Mouse (Mus musculus) ES-E14 (cell line): Measurements from ENCODE around the gene Fam169a. TPM values are rescaled to one million over a fixed set of nuclear protein-coding genes. Genes with fewer than 3 reads are reported as not detected.

ENCODE experiments used
- DNase-seq: peaks from one replicate; pipeline ENCODE4 v3.0.0-alpha.2; 2013; ENCODE audit warnings: low read depth, low spot score
- H3K27ac ChIP-seq: 2 replicates; pipeline ENCODE4 v1.5.1; 2012; ENCODE audit warnings: low read depth, mild to moderate bottlenecking, low read length, moderate library complexity, mixed read lengths; ENCODE audit not compliant: poor library complexity, insufficient read depth, severe bottlenecking
- H3K36me3 ChIP-seq: 2 replicates; pipeline ENCODE4 v1.6.1; 2012; ENCODE audit warnings: mild to moderate bottlenecking, low read length, moderate library complexity, mixed read lengths; ENCODE audit not compliant: control insufficient read depth, poor library complexity, insufficient read depth, severe bottlenecking
- H3K4me1 ChIP-seq, 2 experiments: fragments of 150-350 bp in 1 of 2; sonication (generic) in 1 of 2; 2 replicates each; pipeline ENCODE4 v1.6.1; 2012; ENCODE audit warnings: low read length in 2 of 2, mild to moderate bottlenecking in 1 of 2, mixed read lengths in 1 of 2; ENCODE audit not compliant: control insufficient read depth in 2 of 2, insufficient read depth in 2 of 2, poor library complexity in 1 of 2
- H3K4me3 ChIP-seq, 2 experiments: fragments of 150-350 bp in 1 of 2; sonication (generic) in 1 of 2; 2 replicates each; pipeline ENCODE4 v1.5.1; 2012; ENCODE audit warnings: low read length in 2 of 2, low read depth in 1 of 2, mild to moderate bottlenecking in 1 of 2, mixed read lengths in 1 of 2; ENCODE audit not compliant: insufficient read depth in 1 of 2, poor library complexity in 1 of 2, severe bottlenecking in 1 of 2
- H3K9ac ChIP-seq: 2 replicates; pipeline ENCODE4 v1.6.1; 2012; ENCODE audit warnings: low read depth, mild to moderate bottlenecking, low read length, mixed read lengths; ENCODE audit not compliant: poor library complexity, insufficient read depth, severe bottlenecking
- H3K9me3 ChIP-seq: fragments of 150-350 bp; sonication (generic); 2 replicates; pipeline ENCODE4 v1.6.1; 2012; ENCODE audit warnings: low read depth, mild to moderate bottlenecking, low read length; ENCODE audit not compliant: control insufficient read depth, insufficient read depth
- CHD2 ChIP-seq: IDR thresholded peaks from 2 replicates; pipeline ENCODE4 v1.6.1; 2014; ENCODE audit warnings: mild to moderate bottlenecking, low read depth, low read length, inconsistent platforms
- HCFC1 ChIP-seq: IDR thresholded peaks from 2 replicates; pipeline ENCODE4 v1.6.1; 2012; ENCODE audit warnings: low read length, inconsistent platforms, borderline replicate concordance; ENCODE audit not compliant: insufficient read depth
- MAFK ChIP-seq: IDR thresholded peaks from 2 replicates; pipeline ENCODE4 v1.6.1; 2014; ENCODE audit warnings: mild to moderate bottlenecking, low read depth, low read length, inconsistent platforms; ENCODE audit not compliant: insufficient read depth
- ZC3H11A ChIP-seq: IDR thresholded peaks from 2 replicates; pipeline ENCODE4 v1.6.1; 2012; ENCODE audit warnings: low read depth, mild to moderate bottlenecking, inconsistent platforms, low read length, borderline replicate concordance
- ZNF384 ChIP-seq: IDR thresholded peaks from 2 replicates; pipeline ENCODE4 v1.6.1; 2012; ENCODE audit warnings: low read depth, low read length, inconsistent platforms
- in situ Hi-C, 2 experiments: fragments of 600-800 bp; cut with MboI; formaldehyde crosslinking; loops; one replicate each; pipeline ENCODE4 v1.15.1; 2025; ENCODE audit warnings: low sequenced_read_pairs in 2 of 2, inconsistent platforms in 1 of 2; ENCODE audit not compliant: unreplicated experiment in 2 of 2
- total RNA-seq: library from RNA; depleted of rRNA; stranded (reverse); fragments of 300-350 nt; gene quantifications from 2 replicates; pipeline ENCODE4 v1.2.3, GENCODE M21; 2012

Fam169a gene
- total RNA-seq, 1 experiment, result 63.4 TPM

DNA sequence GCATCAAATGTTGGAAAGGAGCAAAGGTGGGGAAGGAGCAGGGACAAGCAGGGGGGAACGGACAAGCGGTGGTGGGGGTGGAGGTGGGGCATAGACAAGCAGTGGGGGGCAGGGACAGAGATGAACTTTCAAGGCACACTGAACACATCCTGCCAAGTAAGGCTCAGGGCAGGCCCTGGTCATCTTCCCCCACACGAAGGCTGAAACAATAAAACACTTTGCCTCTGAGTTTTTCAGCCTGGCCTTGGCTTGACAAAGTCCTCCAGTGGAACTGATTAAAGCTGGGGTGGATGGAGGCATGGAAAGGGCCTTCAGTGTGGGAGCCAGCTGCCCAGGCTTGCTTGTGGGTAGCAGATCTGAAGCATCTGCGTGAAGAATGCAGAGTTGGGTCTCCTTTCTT lies 9.3 kb upstream of the Fam169a start:
- Histone ChIP-seq H3K9ac (no peak overlapping the region), H3K4me3 (no peak overlapping the region), H3K27ac (no peak overlapping the region), H3K9me3 (no peaks in the 10 kb centered on the region), H3K4me1 (peaks cover 0 to 4% of the 10 kb centered on the region in 2 experiments; a peak in 2 of 4 replicates), H3K36me3 (no peaks in the 10 kb centered on the region)
- in situ Hi-C loops, result loop anchor here (10.0 kb wide), 1 partner anchor 203 kb away; no protein-coding TSS in a partner anchor
- TF ChIP-seq ZNF384, result no peak
- TF ChIP-seq HCFC1, result no peak
- no peak for TF ChIP-seq ZC3H11A
- no peak for TF ChIP-seq CHD2
- TF ChIP-seq MAFK, result no peak
- no peak for DNase-seq

DNA sequence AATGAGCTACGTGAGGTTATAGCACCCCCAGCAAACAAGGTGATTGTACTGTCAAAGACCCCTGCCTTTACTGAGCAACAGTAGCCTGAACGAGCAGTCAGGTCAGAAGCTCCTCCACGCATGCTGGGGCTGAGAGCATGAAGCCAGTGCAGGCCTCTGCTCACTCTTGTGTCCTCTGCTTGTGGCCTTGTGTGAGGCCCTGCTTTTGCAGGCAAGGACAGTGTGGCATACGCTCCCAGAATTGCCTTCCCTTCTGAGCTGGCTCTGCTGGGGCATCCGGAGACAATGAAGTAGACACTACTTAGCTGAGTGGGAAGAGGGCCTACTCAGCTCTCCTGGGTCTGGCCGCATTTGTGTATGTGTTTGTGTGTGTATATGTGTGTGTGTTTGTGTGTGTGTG lies 7.3 kb upstream of the Fam169a start:
- Histone ChIP-seq H3K4me3 (no peak overlapping the region), H3K27ac (no peak overlapping the region), H3K9ac (no peak overlapping the region), H3K4me1 (peaks cover 0 to 10% of the 10 kb centered on the region in 2 experiments; a peak in 3 of 4 replicates), H3K9me3 (no peaks in the 10 kb centered on the region), H3K36me3 (no peaks in the 10 kb centered on the region)
- in situ Hi-C loops, result loop anchor here (10.0 kb wide), 1 partner anchor 205 kb away; no protein-coding TSS in a partner anchor
- DNase-seq, result no peak
- TF ChIP-seq MAFK, result no peak
- no peak for TF ChIP-seq ZNF384
- no peak for TF ChIP-seq HCFC1
- TF ChIP-seq ZC3H11A, result no peak
- TF ChIP-seq CHD2, result no peak

DNA sequence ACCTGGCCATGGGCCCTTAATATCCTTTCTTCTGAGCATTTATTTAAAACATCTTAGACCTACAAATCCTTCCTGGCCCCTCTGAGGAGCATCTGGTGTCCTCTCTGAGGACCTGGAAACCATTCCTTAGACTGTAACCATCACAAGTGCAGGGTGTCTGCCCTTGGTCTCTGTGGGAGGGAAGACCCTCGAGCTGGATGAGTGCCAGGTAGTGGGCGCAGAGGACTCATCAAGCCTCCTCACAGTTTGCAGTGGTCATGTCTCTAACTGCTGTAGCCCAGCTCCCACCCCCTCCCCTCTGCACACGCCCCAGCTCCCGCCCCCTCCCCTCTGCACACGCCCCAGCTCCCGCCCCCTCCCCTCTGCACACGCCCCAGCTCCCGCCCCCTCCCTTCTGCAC lies 6.8 kb upstream of the Fam169a start:
- DNase-seq, result no peak
- Histone ChIP-seq H3K27ac (no peak overlapping the region), H3K9ac (no peak overlapping the region), H3K36me3 (no peaks in the 10 kb centered on the region), H3K4me1 (peaks cover 0 to 10% of the 10 kb centered on the region in 2 experiments; a peak in 3 of 4 replicates), H3K4me3 (no peak overlapping the region), H3K9me3 (no peaks in the 10 kb centered on the region)
- in situ Hi-C loops, result no loop called here
- TF ChIP-seq HCFC1, result no peak
- TF ChIP-seq CHD2, result no peak
- TF ChIP-seq MAFK, result no peak
- no peak for TF ChIP-seq ZC3H11A
- no peak for TF ChIP-seq ZNF384

- no peak overlapping the region for H3K9ac ChIP-seq
- no peak overlapping the region for H3K27ac ChIP-seq
- H3K36me3 ChIP-seq, result no peaks in the 10 kb centered on the region
- H3K4me1 ChIP-seq, result peaks cover 0 to 12% of the 10 kb centered on the region in 2 experiments
- DNase-seq, result no peak
- in situ Hi-C loops, result no loop called here
- no peaks in the 10 kb centered on the region for H3K9me3 ChIP-seq
- TF ChIP-seq MAFK, result no peak
- no peak for TF ChIP-seq HCFC1
- H3K4me3 ChIP-seq, result no peak overlapping the region
Observed at GRCm38 (mm10) chr13:97062151-97062550, 4.9 kb upstream of the Fam169a start.

- H3K36me3 ChIP-seq, result no peaks in the 10 kb centered on the region
- H3K4me1 ChIP-seq, result peaks cover 3 to 9% of the 10 kb centered on the region in 2 experiments
- in situ Hi-C loops, result no loop called here
- no peak overlapping the region for H3K9ac ChIP-seq
- TF ChIP-seq ZNF384 (no peak), CHD2 (no peak), ZC3H11A (no peak), MAFK (no peak), HCFC1 (no peak)
- no peak for DNase-seq
- H3K4me3 ChIP-seq, result no peak overlapping the region
- no peak overlapping the region; the same call in 1 of the 2 replicates for H3K27ac ChIP-seq
- H3K9me3 ChIP-seq, result no peaks in the 10 kb centered on the region
Observed at GRCm38 (mm10) chr13:97063431-97063830, 3.7 kb upstream of the Fam169a start.
